Mouse (Mus musculus) megakaryocyte, adult 5-6 weeks (primary cell): Measurements from ENCODE around the gene Gpn3. TPM values are rescaled to one million over a fixed set of nuclear protein-coding genes. Genes with fewer than 3 reads are reported as not detected.

ENCODE experiments used
- ATAC-seq: 2 replicates; pipeline ENCODE4 v1.8.0; 2016; ENCODE audit warnings: mild to moderate bottlenecking, inconsistent platforms; ENCODE audit not compliant: poor library complexity, severe bottlenecking
- total RNA-seq, 2 experiments: library from RNA; stranded (forward) in 1 of 2; stranded (reverse) in 1 of 2; fragments of 153-499, 151-499 nt in 1 of 2; fragments of 221-1000, 200-1000 nt in 1 of 2; gene quantifications; 2 replicates each; pipeline versions ENCODE4 v1.2.3 to v1.2.4; 2015 to 2017

The Gpn3 gene
- total RNA-seq, 2 experiments from 2014 or later, result 18.5 to 27.0 TPM

GRCm38 (mm10) chr5:122379374-122380155, 7.9 kb downstream of the Gpn3 start:
- peak; percentile 97 for ATAC-seq

GRCm38 (mm10) chr5:122390006-122390405, 18.3 kb downstream of the Gpn3 start:
- ATAC-seq, result no peak

GRCm38 (mm10) chr5:122390671-122391070, 19.0 kb downstream of the Gpn3 start:
- no peak for ATAC-seq

- ATAC-seq, result no peak
These were observed 19.6 kb downstream of the Gpn3 start for GRCm38 (mm10) chr5:122391178-122391785.

GRCm38 (mm10) chr5:122391786-122392180, 20.1 kb downstream of the Gpn3 start, which contains the start of gene Arpc3:
Arpc3 (plus strand) TSS chr5:122391878.
- ATAC-seq, result peak; percentile 95

GRCm38 (mm10) chr5:122392227-122393004, 20.7 kb downstream of the Gpn3 start:
- peak; percentile 71 for ATAC-seq

GRCm38 (mm10) chr5:122393887-122394286, 22.2 kb downstream of the Gpn3 start:
- ATAC-seq, result peak; percentile 55

GRCm38 (mm10) chr5:122396791-122397190, 25.1 kb downstream of the Gpn3 start:
- no peak for ATAC-seq

- no peak for ATAC-seq
These were observed 25.8 kb downstream of the Gpn3 start for GRCm38 (mm10) chr5:122397495-122397894.

GRCm38 (mm10) chr5:122399871-122400270, 28.2 kb downstream of the Gpn3 start:
- no peak for ATAC-seq

- no peak; the same call in 1 of the 2 replicates for ATAC-seq
These were observed 29.1 kb downstream of the Gpn3 start for GRCm38 (mm10) chr5:122400628-122401302.

- peak; percentile 58 for ATAC-seq
These were observed 29.6 kb downstream of the Gpn3 start for GRCm38 (mm10) chr5:122401303-122401640.

GRCm38 (mm10) chr5:122402160-122402559, 30.5 kb downstream of the Gpn3 start:
- no peak for ATAC-seq

GRCm38 (mm10) chr5:122402772-122403171, 31.1 kb downstream of the Gpn3 start:
- ATAC-seq, result no peak

GRCm38 (mm10) chr5:122403362-122403761, 31.7 kb downstream of the Gpn3 start:
- no peak for ATAC-seq

- no peak for ATAC-seq
These were observed 33.9 kb downstream of the Gpn3 start for GRCm38 (mm10) chr5:122405537-122405936.

GRCm38 (mm10) chr5:122409692-122410645, 38.3 kb downstream of the Gpn3 start:
- no peak for ATAC-seq

- ATAC-seq, result no peak
These were observed 40.2 kb downstream of the Gpn3 start for GRCm38 (mm10) chr5:122411892-122412291.

- ATAC-seq, result no peak
These were observed 41.1 kb downstream of the Gpn3 start for GRCm38 (mm10) chr5:122412826-122413225.

- ATAC-seq, result no peak
These were observed 42.7 kb downstream of the Gpn3 start for GRCm38 (mm10) chr5:122414351-122414750.
